Mouse (Mus musculus): ENCODE data around the gene Yars.
"Not testable (repeated sequence)": the region's sequence is repeated elsewhere in the genome, so short reads cannot be mapped to it uniquely, and the experiment has no call there.

The Yars gene

DNA sequence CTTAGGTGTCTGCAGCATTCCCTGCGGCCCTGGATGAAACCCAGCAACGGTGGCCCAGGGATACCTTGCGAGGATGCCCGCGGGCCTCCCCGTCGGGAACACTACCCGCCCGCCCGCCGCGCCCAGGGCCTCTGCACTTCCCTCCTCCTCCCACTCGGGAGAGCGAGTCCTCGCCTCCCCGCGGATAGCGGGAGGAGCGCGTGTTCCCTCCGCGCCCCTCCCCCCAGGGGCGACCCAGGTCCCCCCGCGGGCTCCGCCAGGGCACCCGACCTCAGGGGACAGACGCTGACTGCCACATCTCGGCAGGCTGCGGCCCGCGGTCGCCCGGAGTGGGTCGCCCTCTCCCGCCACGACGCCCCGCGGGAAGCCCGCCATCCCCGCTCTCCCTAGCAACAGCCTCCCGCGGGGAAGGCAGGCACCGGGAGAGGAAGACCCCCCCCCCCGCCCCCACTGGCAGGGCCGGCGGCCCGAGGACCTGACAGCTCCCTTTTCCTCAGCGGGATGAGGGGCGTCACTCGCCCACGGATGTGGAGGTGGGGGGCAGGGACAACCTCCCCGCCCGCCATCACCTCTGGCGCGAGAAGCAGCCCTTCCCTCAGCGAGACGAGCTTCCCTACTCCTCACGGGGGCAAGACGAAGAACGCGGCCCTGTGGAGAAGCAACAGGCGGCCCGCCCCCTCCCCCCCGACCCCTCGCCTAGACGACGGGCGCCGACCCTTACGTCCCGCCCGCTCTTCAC lies 588 bp upstream of the Yars start:
- DNase-seq (ENCODE audit: low spot score in 2 of 2) = peak; percentile 32 to 36

DNA sequence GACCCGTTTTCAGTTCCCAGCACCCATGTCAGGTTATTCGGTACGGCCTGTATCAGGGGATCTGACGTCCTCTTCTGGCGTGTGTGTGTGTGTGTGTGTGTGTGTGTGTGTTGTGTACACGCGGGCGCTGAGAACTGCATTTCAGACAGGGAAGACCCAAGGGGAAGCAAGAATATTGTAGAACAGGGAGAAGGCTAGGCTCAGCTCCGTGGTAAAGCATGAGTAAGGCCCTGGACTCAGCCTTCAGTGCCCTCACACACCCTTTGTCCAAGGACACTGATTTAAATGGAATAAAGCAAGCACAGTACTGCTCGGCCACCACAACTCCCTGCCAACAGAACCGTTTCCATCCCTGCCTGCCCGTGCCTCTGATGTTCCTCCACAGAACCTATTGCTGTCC lies 978 bp downstream of the Yars start:
- DNase-seq (ENCODE audit: low spot score in 2 of 2) = no peak

DNA sequence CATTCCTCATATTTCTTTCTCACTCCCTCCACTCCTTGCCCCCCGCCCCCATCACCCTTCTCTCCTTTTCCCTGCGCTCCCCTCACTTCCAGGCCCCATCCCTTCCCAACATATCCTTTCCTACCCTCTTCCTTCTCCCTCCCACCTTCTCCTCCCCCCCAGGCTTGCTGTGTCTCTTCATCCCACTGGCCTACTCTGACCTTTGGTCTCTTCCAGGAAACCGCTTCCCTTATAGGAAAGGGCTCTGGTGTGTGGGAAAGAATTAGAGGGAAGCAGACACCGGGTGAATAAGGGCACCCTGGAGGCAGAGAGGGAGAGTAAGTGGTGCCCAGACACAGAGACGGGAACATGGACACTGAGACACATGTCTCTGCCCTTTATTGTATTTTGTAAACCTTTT lies 2.1 kb downstream of the Yars start:
- no peak for DNase-seq (ENCODE audit: low spot score in 2 of 2)

DNA sequence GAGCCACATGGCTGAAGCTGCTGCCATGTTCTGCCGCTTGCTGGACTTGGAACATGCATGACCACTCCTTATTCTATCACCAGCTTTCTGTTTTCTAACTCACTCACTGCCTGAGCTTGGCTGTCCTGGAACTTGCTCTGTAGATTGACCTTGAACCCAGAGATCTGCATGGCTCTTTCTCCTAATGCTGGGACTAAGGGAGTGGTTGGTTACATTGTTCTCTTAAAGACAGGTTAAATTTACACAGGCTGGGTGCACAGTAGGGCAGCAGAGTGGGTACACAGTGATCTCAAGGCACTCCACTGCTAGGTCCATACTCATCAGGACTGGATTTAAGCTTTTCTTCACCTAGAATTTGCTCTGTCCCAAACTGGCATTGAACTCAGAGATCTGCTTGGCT lies 4.7 kb downstream of the Yars start:
- DNase-seq (ENCODE audit: low spot score in 2 of 2) = no peak

DNA sequence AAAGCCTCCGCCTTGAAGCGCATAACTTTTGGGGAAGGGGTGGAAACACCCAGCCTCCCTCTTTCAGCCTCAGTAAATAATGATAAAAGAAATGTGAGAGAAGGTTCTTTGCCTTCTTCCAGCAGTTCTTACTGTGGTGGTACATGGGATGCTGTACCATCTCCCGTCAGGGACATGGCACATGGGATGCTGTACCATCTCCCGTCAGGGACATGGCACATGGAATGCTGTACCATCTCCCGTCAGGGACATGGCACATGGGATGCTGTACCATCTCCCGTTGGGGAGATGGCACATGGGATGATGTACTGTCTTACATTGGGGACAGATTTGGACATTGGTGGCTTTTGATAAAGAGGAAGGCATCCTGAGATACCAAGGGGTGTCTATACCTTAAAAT lies 8.0 kb downstream of the Yars start:
- DNase-seq (ENCODE audit: low spot score in 2 of 2) = no peak

DNA sequence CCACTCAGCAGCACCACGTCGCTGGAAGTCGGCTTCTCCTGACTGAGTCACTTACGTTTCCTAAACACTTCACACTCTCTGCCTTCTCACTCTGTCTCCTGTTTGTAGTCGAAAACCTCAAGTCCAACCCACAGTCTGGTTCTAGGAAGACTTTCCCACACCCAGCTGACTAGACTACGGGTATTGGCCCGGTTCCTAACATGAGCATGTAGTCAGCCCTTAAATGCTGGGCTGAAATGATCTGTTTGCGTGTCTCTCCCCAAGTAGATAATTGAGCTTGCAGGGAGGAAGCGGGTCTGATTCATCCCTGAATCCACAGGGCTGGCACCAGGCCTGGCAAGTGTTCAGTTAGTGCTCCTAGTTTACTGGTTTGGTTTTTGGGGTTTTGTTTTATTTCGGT lies 15.1 kb downstream of the Yars start:
- no peak for DNase-seq (ENCODE audit: low spot score in 2 of 2)

DNA sequence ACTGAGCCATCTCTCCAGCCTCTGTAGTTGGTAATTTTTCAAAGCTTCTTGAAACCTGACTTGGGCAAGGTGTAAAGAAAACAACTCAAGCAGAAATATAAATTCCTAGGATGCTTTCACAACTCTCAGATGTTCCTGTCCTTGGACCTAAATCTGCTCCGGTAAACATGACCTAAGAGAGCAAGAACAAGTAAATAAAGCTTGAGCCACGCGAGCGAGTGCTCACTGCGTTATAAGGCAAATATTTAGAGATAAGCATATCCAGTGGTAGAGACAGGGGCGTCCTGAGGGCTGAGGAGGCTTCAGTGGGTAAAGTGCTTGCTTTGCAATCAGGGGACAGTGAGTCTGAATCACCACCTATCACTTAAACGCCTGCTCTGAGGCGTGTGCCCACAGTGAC lies 17.2 kb downstream of the Yars start:
- DNase-seq (ENCODE audit: low spot score in 2 of 2) = no peak

DNA sequence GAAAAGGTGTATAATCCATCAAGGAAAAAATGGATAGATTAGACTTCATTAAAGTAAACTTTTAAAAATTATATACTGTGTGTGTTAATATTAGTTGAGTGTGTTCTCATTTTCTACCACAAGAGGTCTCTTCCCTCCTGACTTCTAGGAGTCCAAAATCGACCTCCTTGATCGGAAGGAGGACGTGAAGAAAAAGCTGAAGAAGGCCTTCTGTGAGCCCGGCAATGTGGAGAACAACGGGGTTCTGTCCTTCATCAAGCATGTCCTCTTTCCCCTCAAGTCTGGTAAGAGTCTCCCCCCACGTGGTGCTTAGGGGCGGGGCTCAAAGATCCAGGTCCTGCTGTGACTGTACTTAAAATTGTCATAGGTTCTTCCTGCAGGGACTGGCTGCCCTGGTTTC lies 19.9 kb downstream of the Yars start:
- DNase-seq (ENCODE audit: low spot score in 2 of 2) = no peak

DNA sequence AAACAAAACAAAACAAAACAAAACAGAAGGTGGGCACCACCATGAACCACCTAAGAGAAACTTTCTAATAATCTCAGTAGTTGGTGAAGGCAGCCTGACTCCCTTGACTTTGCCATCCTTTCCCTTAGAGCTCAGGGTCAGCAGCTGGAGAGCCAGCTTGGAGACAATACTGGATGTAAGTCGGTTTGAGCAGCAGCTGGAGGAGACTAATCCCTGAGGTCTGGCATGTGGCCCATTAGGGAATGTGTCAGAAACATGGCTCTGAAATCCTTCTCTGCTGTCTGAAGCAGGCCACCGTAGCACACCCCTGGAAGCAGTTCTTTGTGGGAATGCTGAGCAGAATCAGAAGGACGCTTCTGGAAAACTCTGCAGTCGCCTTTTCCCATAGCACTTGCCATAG lies 21.9 kb downstream of the Yars start:
- DNase-seq (ENCODE audit: low spot score in 2 of 2) = no peak

DNA sequence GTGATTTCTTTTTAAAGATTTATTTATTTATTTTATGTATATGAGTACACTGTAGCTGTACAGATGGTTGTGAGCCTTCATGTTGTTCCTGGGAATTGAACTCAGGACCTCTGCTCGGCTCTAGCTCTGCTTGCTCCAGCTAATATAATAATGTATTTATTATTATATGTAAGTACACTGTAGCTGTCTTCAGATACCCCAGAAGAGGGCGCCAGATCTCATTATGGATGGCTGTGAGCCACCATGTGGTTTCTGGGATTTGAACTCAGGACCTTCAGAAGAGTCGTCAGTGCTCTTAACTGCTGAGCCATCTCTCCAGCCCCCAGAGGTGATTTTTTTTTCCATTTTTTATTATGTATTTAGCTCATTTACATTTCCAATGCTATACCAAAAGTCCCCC lies 22.9 kb downstream of the Yars start:
- DNase-seq (ENCODE audit: low spot score in 2 of 2) = not testable (repeated sequence)

DNA sequence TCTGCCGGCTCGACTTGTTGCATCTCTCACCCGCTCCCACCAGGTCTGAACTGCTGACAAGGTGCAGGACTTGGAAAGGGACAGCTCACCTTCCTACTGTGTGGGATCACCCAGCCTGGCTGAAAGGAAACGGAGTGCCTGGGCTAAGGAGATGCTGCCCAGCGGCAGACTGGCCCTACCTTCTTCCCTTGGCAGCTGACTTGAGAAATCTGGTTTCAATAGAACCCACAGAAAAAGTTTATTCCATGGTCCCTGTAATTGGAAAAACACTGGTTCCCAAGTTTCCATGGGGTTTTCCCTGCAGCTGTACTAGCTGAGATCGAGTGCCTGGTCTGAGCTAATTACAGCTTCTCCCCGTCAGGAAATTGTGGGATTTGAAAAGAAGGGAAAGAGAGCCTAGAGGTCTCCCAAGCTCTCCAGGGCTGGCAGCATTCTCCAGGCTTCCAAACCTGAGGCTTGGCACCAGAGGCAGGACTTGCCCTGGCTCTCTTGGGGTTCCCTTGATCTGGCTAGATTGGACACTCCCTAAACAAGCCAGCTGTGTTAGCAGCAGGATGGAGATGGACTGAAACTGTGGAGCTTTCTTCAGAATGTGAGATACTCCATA lies 29.1 kb downstream of the Yars start:
- no peak for DNase-seq (ENCODE audit: low spot score in 2 of 2)

DNA sequence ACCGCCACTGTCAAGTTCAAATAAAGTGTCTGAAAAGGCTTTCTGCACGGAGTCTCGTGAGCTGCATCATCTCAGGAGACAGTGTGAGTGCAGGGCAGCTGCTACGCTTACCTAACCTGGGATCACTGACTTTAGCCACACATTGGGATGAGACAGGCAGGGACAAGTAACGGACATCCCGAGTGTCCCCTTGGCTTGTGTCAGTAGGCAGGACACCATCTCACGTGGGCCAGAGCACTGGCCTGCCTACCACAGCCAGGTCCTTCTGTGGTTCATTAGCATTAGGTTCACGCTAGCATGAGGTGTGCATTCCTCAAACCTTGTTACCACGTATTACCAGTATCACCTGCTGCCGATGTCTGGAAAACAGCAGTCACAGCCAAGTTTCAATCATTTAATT lies 29.6 kb downstream of the Yars start:
- DNase-seq (ENCODE audit: low spot score in 2 of 2) = no peak

DNA sequence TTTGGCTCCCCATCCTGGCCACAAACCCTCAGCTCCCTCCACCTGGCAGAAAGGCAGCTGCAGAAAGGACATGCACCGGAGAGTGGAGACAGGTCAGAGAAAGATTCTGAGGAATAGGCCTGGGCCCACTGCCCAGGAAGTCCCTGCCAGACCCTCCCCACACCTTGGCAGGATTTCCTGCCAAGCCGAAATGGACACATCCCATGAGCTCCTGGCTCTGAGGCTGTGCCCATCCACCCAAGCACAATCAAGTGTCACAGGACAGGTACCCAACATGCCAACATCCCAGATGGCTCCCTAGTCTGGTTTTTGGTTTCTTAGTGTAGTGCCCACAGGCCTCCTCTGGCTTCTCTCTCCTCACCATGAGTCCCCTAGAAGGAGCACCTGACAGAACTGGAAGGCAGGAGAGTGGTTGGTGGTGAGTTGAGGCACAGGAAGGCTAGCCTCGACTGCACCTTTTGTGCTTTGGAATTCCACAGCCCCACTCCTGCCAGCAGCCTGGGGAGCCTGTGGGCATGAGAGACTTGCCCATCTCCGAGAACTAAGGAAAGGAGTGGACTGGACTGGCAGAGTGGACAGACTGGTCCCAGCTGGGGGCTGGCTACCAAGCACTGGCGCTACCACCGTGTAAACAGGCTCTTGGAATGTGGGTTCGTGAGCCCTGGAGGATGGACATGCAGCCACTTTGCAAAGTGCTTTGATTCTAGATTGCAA lies 31.0 kb downstream of the Yars start:
- DNase-seq (ENCODE audit: low spot score in 2 of 2) = no peak

DNA sequence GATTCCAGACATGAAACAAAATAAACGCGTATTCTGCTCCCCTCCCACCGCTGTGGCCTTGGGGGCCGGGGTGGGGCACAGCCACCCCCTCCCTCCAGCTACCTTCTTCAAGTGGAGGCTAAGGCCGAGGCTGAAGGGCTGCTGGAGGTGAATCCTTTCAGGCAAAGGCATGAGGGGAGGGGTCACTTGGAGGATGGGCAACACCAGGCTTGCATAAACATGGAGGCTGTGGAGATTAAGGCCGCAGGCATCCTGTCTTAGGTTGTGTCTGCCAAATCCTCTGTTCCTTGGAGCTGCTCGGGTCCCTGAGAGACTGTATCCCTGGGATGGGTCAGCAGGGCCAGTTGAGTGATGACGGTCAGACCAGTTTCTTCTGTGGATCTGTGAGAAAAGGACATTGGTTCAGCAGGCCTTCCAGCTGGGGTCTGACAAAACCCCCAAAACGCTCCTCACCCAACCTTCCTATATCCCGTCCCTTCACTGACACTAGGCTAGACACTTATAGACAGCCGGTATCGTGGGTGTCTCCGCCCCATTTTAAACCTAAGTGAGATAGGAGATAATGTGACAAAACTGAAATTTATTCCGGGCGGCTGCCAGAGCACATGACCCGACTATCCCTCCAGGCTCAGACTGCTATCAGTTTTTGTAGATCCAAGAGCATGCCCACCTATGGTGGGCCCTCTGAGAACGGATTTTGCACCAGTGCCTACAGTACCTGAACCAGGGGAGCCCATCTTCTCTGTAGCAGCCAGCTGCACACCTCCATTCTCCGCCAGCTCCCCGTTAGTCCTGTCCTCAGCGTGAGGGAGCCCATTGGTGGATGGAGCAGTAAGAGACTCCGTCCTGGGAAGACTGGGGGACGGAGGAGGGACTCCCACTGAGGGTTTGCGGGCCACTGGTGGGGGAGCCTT lies 31.8 kb downstream of the Yars start:
- DNase-seq (ENCODE audit: low spot score in 2 of 2) = no peak

DNA sequence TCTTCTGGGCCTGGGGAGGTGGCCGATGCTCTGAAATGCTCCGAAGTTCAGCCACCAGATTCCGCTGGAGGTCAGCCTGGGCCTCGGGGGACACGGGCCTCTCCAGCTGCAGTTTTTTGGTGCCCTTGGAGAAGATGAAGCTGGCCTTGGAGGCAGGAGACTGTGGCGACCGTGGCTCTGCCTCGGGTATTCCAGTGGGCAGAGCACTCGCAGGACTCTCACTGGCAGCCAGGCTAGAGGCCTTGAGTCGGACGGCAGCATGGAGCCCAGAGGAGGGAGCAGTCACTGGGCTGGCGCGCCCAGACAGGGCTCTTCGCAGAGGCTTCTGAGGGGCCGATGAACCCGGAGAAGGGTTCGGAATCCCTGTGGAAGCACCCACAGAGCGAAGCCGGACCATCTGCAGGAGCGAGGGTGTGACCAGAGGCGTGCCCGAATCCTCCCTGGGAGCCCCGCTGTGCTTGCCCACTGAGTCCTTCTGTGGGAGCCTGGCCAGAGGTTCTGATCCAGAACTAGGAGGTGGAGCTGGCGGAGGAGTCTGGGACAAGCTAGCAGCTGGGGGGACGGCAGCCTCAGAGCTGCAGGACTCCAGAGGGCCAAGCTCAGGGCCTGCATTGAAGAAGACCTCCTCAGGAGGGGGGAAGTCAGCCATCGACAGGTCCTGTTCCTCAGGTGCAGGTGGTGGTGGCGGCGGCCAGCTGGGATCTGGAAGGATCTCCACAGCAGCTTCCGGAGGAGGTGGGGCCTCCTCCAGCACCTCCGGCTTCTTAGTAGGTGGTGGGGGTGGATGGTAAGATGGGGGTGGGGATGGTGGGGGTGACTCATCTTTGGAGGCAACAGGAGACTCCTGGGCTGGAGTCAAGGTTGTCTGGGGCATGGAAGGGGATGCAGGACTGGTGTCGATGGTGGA lies 32.7 kb downstream of the Yars start:
- no peak for DNase-seq (ENCODE audit: low spot score in 2 of 2)

DNA sequence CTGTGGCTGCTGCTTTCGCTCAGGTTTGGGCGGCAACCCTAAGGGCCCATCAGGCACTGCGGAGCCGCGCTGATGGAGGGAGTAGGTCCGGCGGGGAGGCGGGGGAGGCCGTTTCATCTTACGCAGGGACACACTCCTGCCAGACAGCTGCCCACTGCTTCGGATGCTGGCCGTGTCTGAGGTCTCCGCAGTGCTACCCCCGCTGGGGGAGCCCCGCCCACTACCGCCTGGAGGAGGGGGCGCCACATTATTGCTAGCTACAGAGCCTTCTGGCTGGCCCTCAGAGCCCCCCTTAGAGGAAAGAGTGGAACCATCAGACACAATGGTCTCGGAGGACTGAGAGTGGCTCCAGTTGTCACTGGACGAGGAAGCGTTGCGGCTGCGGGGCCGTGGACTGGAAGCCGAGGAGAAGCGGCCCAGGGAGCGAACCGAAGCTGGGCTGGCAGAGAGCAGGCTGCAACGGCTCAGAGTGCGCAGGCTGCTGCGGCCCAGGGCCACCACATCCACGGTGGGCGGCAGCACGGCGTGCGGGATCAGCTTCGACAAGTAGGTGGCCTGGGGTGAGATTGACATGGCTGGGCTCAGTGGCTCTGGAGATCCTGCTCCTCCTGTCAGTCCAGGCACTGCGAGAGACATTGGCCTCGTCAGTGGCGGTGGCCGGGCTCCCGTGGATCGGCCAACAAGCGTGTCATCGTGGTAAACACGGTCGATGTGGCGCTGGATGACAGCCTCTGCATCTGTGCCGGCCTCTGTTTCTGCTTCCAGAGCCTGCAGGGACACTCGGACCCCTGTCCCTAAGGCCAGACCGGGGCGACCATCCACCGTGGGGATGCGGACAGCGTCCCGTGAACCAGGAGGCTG lies 34.1 kb downstream of the Yars start:
- DNase-seq (ENCODE audit: low spot score in 2 of 2) = no peak

DNA sequence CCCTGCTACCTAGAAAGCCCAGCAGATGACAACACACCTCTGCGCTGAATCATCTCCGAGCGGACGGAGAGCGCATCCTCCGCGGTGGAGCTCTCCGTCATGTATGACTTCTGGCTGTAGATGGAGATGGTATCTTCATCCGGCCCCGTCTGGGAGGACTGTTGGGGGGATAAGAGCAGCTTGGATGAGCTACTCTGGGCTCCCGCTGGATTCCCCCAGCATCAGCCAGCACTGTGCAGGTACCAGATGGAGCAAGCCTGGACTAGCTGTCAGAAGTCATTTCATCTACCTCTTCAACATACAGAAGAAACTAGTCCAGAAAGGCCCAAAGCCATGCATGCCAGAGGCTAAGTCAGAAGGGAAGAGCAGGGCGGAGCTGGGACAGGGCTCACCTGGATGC lies 35.8 kb downstream of the Yars start:
- no peak for DNase-seq (ENCODE audit: low spot score in 2 of 2)

DNA sequence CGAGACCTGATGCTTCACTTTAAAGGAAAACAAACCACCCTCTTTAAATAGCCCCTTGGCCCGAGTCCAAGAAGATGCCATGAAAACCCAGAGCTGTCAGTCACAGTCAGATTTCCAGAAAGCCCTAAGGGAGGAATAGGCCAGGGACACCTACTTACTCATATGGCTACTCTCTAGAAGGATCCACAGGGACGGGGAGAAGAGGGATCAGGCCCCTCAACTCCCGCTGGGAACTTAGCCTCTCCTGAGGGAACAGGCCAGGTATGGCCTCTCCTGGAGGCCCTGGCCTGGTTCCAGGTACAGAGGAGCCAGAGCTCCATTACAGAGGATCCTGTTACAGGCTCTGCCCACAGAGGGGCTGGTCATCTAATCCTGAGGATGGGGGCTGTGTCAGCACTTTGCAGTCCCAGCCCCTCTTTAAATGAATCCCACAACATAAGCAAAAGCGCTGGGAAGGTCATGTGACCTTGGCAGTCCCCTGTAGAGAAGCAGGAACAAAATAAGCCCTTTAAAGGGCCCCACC lies 36.9 kb downstream of the Yars start:
- DNase-seq (ENCODE audit: low spot score in 2 of 2) = no peak

DNA sequence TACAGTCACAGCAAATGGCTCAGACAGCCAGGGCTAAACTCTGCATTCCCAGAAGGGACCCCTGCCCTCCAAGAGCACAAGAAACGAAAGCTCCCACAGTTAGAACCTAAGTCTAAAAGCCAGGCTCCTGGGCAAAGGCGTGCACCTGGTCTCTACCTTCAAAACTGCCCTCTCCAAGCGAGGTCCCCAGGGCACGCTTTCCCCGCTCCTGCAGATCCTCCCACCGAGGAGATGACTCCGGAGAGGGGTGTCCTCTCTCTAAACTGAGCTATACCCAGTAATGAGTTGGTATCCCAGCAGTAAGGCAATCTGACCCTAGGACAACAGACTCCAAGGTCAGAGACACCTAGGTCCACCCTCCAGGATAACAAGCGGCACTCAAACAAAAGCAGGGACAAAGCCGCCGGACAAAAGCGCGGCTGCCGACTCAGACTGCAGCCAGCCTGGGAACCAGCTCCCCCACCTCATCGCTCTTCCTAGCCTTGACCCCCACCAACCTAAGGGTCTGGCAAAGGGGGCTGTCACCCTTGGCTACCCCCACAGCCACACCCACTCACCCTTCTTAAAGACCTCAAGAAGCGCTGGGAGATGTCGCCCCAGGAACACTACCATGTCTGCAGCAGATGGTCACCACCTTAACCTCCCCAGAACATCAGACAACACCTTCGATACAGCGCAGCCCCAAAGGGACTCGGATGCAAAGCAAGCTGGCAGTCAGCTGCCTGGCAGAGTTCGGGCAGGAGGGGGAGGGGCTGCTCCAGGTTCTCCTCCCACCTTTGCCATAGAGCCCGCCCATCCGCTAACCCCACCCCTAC lies 37.8 kb downstream of the Yars start:
- no peak for DNase-seq (ENCODE audit: low spot score in 2 of 2)
